Mouse (Mus musculus) induced T-regulatory cell, adult 2 months (primary cell): ENCODE results near the gene Miga1.

ENCODE experiments used
- DNase-seq: peaks from one replicate; pipeline ENCODE4 v3.0.0-alpha.2; 2012; ENCODE audit warnings: low read depth

Gene Miga1

DNA sequence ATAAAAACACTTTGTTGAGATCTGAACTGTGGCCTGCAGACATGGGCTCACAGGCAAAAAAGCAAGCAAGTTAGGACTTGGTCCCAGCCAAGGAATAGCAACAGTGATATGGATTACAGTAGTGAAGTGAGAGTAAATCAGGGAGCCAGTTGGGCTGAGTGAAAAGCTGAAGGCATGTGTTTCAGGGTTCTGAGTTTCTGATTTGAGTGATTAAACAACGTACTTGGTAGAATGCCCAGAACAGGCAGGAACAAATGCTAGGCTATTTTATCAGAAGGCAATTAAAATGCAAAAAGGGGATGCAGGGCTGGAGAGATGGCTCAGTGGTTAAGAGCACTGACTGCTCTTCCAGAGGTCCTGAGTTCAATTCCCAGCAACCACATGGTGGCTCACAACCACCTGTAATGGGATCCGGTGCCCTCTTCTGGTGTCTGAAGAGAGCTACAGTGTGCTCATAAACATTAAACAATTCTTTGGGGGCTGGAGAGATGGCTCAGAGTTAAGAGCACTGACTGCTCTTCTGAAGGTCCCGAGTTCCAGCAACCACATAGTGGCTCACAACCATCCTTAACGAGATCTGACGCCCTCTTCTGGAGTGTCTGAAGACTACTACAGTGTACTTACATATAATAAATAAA, 94.8 kb downstream of the Miga1 start:
- DNase-seq = no peak

DNA sequence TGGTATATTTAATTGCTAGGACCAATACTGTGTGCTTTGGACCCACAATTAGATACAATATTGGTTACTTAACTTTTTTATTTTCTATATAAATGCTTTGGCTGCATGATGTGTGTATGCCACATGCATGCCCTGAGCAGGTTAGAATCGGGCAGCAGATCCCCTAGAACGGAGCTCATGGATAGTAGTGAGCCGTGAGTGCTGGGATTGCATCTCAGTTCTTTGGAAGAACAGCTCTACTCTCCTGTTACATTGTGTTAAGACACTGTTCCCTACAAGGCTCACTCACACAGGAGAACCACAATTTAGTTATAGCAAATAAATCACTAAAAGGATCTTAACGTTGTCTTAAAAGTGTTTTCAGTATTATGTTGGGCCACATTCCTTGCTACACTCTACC, 96.9 kb downstream of the Miga1 start:
- DNase-seq = no peak

DNA sequence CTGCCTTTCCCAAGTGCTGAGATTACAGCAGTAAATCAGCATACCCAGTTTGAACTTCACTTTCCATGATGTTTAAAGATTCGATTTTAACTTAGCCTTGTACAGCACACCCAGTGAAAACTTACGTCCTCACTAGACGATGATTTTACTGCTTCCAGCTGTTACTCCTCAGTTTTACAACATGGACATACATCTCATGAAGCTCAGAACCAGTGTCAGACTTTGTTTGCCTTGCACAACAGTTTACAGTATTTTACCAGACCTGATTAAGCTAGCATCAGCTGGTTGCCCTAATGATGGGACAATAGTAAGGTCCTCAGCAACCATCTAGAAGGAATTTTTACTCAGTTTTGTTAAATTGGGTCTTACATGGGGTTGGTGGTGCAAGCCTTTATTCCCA, 99.1 kb downstream of the Miga1 start:
- no peak for DNase-seq

DNA sequence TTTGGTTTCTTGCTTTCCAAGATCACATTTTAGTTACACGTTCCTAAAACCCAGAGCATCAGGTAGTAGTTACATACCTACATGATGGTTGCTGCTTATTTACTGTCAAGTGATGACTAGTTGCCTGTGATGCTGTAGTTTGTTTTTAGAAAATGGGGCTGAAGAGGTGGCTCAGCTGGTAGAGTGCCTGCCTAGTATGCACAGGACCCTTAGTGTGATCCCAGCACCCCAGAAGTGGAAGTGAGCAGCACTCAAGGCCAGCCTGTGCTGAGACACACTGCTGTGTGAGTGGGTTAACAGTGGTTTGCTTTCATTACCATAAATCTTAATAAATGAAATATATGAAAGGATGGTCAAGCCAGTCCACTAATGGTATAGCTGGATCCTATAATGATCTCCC, 100.6 kb downstream of the Miga1 start:
- DNase-seq = no peak

DNA sequence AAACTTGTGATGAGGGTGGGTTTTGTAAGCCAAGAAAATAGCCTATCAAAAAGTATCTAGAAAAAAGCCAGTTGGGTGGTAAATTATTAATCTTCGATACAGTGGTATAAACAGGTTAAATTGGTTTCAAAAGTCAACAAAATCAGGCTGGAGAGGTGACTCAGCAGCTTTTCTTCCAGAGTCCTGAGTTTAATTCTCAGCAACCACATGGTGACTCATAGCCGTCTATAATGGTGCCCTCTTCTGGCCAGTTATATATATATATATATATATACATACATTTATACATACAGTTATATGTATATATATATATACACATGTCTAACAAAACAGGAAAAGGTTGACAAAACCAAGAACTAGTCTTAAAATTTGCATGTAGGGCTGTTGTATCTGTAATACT, 101.4 kb downstream of the Miga1 start:
- DNase-seq = peak; percentile 36

DNA sequence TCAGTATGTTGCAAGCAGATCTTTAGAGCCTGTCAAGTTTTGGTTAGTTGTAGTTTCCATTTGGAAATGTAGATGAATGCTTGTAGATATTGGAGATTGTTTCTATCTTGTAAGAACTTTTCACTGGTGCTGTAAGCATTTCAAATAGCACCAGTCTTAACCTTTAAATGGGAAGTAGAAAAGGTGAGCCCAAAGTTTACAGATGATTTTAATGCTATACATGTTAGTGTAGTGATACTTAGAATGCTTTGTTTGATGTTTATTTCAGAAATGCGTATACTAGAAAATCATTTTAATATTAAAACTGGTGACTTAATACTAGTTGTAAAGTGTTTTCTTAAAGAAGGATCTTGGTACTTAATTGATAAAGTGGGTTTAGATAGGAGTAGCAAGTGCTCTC, 104.4 kb downstream of the Miga1 start:
- DNase-seq = no peak

DNA sequence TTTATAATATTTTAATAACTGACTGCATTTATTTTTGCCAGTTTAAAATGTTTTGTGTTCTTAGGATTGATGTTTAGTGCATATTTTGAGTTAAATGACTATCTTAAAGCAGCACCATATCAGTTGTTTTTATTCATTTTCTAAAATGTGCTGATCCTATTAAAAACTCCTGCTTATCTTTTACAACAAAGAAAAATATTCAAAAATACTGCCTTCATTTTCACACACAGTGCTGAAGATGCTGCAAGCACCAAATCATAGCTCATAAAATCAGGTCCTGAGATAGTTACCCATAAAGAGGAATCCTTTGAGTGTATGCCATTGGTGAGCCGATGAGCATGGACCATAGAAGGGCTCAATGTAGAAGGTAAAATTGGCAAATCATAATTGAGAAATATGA, 105.0 kb downstream of the Miga1 start:
- DNase-seq = no peak

DNA sequence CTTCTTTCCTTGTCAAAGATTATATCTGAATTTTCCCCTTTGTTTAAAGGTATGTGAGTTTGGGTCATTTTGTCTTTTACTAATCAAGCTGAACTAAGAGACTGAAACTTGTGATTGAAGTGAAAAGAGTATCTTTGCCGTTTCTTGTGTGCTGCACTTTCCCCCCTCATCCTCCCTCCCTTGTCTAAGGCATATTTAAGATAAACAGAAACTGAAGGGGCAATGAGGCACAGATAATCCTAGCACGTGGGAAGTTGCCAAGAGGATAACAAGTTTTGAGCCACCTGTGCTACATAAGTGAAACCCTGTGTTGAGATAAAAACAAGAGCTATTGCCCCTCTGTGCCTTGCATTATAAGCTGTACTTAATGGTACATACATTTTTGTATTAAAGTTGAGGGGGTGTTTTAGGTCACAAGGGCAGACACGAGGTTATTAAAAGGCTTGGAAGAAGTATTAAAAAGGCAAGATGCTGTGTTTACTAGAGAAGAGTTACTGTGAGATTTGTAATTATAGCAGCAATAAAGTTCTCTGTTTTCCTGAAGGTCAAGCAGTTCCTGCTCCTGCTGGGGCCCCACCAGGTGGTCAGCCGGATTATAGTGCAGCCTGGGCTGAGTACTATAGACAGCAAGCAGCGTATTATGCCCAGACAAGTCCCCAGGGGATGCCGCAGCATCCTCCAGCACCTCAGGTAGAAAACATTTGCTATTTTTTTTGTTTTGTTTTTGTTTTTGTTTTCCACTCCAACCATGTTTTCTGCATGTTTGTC, 108.7 kb downstream of the Miga1 start:
- DNase-seq = no peak

DNA sequence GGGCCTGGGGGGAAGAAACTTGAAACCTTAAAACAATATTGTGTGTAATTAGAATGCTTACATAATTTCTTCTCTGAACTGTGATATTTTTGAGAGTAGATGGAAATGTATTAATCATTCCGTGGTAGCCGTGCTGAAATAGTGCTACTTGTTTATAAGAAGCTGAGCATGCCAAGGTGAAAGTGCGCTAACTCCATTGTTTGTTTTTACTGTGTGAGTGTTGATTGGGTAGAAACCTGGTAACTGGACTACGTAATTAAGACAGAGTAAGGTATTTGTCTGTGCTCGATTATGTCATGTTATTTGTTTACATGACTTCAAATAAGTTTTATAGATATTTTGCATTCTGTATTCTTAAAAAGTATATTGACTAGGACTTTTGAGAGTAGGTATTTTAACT, 110.9 kb downstream of the Miga1 start:
- no peak for DNase-seq

DNA sequence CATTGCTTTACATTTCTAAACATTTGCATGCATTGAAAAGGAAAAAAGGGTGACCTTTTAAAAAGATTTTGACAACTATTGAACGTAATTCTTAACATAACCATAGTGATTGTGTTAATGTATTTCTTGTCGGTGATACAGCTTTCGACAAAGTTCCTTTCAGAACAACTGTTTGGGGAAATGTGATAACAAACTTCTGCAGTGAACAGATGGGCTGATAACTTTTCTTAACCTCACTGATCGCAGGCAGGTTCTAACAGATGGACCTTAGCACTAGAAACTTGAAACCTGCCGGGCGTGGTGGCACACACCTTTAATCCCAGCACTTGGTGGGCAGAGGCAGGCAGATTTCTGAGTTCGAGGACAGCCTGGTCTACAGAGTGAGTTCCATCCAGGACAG, 111.4 kb downstream of the Miga1 start:
- DNase-seq = no peak

DNA sequence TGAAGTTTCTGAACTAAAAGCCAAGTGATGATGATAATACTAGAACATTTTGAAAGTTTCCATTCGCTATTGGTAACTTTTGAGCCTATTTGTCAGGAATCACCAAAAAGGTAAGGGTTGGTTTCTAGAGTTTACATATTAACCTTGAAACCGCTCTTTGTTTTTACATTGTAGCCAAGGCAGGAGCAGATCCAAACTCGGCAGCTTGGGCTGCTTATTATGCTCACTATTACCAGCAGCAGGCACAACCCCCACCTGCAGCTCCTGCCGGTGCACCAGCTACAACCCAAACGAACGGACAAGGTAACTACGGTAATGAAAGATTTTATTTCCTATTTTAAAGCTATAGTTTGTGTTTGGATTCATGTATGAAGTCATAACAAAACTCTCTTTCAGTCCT, 114.3 kb downstream of the Miga1 start:
- no peak for DNase-seq

DNA sequence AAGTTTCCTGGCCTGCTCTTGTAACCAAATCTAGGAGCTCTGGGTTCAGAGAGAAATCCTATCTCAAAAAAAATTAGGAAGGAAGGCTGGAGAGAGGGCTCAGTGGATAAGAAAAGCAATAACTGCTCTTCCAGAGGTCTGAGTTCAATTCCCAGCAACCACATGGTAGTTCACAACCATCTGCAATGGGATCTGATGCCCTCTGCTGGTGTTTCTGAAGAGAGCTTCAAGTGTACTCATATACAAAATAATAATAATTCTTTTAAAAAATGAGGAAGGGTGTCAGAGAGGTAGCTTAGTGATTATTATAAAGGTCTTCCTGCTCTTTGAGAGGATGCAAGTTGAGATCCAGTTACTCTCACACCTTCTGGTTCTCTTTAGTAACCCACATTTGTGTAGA, 115.3 kb downstream of the Miga1 start:
- no peak for DNase-seq
